Mouse (Mus musculus) left cerebral cortex, adult 8-10 months (tissue): Measurements from ENCODE around the gene A1bg. TPM values are rescaled to one million over a fixed set of nuclear protein-coding genes. Genes with fewer than 3 reads are reported as not detected.

Experiments
- DNase-seq, 2 experiments: peaks; one replicate each; pipeline ENCODE4 v3.0.0; 2022; ENCODE audit warnings: low spot score in 2 of 2
- total RNA-seq, 4 experiments: library from RNA; stranded (reverse); gene quantifications; 2 replicates each; pipeline ENCODE4 v1.2.4; 2022

A1bg gene
- total RNA-seq: not detected

DNA sequence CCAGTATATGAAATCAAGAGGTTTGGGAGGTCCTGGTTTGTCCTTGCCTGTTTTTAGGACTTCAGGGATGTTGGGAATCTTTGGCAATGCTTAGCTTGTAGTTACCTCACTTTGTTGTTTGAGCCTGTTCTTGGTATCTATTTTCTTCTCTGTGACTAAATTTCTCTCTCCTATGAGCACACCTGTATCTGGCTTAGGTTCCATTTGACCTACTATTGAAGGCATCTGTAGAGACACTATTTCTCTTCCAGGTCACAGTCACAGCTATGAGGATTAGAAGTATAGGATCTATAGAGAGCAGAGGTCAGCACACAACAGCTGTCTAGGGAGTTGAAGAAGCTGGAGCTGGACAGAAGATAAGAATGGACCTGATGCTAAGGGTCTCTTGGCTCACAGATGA, at the start of gene A1bg:
Gene A1bg (minus strand): TSS at position 101 of the 400 bp plus-strand sequence.
- no peak for DNase-seq

DNA sequence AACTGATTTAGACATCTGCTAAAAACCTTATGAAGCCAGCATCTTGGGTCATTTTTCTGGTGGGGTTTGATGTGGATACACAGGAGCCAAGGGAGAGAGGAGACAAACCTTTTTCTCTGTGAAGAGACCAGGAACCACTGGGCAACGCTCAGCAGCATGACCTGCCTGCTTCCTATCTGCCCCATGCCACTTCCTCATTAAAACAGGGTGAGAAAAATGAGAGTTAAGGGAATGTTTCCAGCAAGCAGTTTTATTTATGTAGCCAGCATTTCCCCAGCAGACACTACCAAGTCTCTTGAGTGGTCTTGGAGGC, 45.7 kb upstream of the A1bg start:
- no peak for DNase-seq

DNA sequence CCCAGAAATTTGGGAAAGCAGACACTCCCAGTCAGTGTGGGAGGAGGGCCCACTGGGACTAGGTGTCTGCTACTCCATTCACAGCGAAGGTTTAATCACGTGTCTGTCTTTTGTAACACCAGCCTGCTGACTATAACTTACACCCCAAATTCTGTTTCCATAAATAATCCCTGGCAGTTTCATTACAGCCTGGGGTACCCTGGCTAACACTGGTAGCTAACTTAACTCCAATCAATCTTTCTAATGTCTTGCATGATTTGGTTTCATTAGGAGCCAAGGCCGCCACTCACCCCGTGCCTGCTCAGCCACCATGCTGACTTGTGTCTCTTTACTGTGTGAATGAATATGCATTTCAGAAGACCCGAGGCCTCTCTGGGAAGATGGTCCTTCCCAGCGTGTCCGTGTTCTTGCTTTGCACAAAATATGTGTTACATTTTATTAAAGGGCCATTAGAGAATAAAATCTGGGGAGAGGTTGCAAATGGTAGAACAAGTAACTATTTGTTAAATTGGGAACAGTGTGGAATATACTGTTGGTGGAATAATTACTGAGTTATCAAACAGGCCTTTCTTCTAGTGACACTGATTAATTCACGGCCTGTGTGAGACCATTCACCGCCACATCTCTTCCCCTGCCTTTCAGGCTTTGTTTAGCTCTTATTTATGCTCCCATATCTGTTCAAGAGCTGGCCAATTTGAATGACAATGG, 45.2 kb upstream of the A1bg start:
- no peak for DNase-seq

DNA sequence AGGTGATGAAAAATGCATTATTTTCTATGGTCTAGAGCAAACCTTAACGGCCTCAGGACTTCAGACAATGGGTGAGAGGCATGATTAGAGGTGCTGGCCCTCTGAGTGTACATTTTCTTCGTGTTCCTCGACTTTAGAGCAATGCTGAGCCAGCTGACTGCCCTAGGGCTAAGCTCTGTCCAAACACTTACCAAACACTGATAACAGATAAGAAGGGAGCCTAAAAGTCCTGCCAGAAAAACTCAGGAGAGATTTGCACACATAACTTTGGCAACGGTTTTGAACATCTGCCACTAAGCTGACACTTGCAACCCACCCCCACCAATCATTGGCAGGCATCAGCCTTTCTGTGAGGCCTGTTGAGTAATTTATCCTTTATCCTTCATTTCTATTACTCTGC, 2.9 kb upstream of the A1bg start:
- DNase-seq: no peak

DNA sequence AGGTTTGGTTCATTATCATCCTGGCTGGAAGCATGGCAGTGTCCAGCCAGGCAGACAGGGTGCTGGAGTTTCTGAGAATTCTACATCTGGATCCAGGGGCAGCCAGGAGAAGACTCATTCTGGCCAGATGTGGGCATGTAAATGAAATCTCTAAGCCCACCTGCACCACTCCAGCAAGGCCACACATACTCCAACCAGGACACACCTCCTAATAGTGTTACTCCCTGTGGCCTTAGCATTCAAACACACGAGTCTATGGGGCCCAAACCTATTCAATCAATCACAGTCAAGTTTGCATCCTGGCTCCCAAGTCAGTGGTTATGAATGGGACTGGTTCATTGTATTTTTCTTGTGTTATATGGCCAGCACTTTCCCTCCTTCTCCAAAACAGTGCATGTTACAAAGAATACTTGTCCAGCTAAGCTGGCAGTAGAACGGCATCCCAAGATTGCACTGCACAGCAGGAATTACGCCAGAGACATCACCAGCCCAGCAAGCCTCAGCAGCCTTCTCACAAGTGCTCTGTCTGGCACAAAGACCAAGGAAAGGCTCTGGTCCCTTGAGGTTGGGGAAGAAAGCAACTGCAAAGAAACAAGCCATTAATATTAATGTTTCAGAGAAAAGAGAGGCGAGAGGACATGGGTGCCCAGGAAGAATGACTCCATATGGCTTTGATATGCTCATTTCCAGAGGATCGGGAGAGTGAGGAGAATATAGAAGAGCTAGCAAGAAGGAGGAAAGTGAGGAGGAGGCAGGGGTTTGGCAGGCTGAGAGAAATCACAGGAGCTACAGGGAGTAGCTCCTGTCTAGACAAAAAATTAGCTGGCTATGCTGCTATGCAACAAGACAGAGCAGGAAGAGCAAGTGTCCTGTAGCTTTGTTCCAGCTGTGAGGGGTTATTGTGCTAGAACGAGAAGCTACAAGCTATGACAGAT, 18.8 kb downstream of the A1bg start:
- no peak for DNase-seq

DNA sequence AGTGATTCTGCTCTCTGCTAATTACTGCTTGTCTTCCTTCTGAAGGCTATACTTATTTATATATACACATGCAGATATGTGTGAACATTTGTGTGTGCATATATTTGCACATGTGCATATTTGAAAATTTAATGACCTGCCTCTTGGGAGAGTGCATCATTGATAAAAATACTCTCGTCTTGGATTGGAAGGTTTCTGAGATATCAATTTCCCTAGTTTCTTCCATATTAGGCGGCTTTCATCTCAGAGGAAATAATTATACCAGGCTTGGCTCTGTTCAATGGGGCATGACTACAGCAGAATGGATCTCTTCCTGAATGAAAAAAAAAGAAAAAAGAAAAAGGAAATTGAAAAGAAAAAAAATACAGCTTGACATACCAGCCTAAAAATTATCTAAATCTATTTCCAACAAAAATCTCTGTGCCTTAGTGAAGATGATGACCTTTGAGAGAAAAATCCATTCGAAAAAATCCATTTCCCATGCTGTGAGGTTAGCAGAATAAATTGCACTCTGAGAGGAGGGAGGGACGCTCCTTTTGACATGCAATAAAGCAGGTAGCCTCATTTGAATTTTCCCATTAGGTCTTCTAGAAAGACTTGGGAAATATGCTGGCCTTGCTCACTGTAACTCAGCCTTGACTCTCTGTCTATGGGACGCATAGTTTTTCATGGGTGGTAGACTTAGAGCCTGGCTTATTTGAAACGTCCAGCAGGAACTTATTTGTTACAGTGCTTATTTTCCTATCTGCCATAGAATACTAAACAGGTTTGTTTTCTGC, 24.4 kb downstream of the A1bg start:
- no peak for DNase-seq

DNA sequence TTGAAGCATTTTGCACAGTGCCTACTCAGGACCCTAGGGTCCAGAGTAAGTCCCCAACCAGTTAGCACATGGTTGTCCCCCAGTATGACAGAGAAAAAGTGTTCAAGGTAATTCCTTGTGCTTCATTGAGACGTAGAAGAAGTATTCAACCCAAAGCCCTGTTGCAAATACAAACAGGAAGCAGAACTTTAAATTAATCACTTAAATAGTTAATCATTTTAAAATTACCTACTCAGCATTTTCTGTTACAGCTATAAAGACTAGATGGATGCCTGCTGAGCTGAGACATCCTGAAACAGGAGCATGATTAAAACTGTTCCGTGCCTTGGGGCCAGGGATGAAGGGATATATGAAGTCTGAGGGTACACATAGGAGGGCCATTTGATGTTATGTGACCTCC, 26.8 kb downstream of the A1bg start:
- DNase-seq: no peak

DNA sequence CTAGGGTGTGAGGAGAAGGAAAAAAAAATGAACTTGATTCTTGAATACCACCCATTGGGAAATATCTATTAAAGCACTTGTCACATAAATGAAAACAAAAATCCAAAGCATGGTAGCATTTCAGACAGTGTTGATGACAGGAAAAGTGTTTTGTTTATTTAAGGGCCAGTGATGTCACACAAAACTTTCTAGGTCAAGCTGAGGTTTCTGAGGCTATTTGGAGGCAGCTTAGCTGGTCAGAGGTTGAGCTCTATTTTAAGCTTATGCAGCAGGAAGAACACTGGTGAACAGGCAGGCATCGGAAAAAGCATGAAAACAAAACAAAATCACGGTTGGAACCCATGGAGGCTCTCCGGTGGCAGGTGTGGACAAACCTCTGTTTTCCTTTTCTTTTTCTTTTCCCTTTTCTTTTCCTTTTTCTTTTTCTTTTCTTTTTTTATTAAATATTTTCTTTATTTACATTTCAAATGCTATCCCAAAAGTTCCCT, 29.8 kb downstream of the A1bg start:
- no peak for DNase-seq

DNA sequence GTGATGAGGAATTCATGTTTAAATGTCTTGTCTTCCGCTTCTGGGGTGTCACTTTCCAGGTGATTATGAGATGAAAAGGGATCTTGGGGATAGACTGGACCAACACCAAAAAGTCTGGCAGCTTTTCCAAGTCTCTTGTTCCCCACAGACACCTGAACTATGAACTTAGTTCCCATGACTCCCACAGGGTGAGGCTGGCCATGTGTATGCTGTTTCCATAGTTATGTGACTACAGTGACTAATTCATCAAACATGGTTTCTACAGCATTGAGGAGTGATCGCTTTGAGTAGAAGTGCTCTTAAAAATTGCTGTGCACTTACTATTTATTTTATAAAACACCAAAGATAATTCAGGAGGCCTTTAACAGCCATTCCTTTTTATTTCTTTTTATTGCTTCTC, 34.1 kb downstream of the A1bg start:
- no peak for DNase-seq

DNA sequence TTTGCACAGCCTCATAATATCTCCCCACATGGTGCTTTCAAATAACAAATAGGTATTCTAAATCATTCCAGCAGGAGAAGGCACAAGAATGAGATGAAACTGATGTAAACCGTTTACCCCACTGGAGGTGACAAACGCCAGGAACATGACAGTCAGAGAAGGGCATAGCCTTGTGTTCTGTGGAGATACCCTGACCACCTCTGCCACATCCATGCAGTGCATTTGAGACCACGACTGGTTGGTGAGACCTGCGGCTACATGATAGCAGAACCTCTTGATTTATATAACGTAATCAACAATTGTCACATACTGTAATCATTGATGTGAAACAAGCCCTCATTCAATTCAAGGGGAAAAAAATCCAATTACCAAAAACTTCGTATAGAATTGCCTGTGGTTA, 47.1 kb downstream of the A1bg start:
- no peak for DNase-seq

DNA sequence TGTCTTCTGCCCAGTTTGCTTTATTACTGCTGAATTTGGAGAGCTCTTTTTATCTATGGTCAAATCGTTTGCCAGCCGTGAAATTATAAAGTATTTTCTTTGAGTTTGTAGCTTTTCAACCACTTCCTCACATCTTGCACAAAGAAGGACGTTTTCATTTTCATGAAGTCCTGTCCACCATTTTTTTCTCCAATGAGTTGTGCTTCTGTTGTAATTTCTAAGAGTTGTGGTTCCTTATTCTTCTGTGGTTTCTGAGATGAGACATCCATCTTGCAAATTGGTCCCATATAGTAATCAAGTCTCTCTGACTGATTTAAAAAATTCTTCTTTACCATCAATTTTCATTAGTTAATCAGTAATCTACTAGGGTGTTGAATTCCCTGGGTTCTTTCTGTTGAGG, 60.4 kb downstream of the A1bg start:
- no peak for DNase-seq

DNA sequence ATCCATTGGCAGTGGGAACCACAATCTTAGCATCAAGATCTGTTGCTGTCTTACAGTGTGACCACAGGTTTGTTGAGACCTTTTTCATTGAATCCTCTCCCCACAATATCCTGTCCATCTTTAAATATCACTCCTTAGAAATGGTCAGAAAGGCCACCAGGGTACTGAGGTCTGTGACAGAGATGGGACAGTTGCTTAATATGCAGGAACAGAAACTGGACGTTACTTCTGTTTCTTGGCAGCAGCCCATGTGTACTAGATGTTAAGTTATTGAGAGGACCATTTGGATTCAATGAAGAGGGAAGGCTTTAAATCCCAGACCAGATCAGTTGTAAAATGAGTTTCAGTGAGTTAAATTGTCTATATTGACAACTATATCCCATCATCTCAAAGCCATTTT, 67.7 kb downstream of the A1bg start:
- DNase-seq: no peak

DNA sequence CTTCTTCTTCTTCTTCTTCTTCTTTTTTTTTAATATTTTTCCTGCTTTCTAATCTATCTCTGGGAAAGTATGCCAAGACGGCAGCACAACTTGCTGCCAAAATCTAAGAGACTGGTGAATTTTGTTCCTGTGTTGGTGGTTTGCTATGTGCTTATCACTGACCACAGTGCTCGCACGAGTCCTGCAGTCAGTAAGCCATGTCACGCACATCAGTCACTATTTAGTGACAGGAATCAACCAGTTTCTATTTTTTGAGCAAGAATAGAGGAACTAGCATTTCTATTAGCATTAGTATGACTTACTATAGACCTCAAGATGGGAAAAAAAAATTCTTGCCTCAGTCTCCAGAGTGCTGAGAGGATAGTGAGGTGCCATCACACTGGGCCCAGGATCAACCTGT, 68.7 kb downstream of the A1bg start:
- DNase-seq: no peak

DNA sequence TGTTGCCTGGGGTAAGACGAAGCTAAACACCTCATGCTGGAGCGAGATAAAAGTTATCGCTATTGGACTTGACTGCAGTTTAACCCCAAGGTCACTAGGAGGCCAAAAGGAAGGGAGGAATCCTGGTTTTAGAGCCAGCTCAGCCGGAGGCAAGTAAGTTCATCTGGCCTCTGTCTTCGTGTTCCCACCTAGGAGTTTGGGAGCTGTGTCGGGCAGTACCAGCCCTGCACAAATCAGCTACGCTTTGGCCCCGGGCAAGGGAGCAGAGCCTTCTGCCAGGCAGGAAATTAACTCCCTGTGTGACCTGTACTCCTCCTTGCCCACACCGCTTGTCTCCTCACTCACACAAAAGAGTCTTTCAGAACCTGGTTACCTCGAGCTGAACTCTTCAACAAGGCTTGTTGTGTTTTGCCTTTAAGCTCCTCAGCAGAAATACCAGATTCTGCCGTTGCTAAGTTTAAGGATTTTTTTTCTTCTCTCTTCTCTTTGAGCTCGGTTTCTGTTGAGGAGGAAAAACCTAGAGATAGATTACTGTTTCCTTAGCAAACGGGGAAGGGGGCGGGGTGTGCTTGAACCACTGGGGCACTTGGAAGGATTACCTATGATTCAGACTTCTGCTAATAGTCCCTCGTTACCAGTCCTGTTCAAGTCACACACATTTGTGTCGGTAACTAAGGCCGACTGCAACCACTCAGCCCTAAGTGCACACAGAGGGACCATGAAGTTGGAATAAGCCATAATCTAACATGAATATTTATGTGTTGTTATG, 69.4 kb downstream of the A1bg start, which contains the start of gene Fam84b:
Gene Fam84b (minus strand): TSS at position 548 of the 769 bp plus-strand sequence.
- no peak for DNase-seq

DNA sequence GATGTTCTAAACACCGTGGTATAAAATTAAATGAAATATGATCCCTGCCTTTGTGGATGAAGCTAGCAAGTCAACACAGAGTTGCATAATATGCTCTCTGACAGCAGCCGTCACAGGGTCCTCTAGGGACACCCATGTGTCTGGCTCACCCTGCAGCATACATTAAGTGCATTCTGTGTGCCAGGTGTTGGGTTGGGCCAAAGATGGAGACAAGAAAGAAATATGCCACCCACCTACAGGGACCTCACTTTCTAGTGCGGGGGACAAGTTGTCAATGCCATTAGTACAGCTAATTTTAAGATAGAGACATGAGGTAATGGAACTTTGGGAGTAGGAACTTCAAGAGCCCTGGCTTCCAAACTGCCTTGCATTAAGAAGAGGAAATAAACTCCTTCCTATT, 74.2 kb downstream of the A1bg start:
- DNase-seq: peak in 1 of 2 experiments; percentile 27

Other genes with a start within 250 kb of the A1bg start
- 1 to 10 TPM; 5.2 to 6.3 (median 5.8) TPM for gene Fam84b, start 69.2 kb downstream of the A1bg start, total RNA-seq